Mouse (Mus musculus) MEL (cell line): ENCODE results near the gene Krt90. TPM values are rescaled to one million over a fixed set of nuclear protein-coding genes. Genes with fewer than 3 reads are reported as not detected.

ENCODE experiments used
- DNase-seq: peaks from one replicate; pipeline ENCODE4 v3.0.0; 2011; ENCODE audit warnings: low read depth, low spot score
- H3K27ac ChIP-seq: 2 replicates; pipeline ENCODE4 v1.5.1; 2012; ENCODE audit warnings: low read depth, mild to moderate bottlenecking, control low read depth, low read length, moderate library complexity; ENCODE audit not compliant: control insufficient read depth
- H3K27me3 ChIP-seq, 2 experiments: fragments of 150-350 bp in 1 of 2; sonication (generic) in 1 of 2; 2 replicates each; pipeline ENCODE4 v1.6.1; 2012; ENCODE audit warnings: low read length in 2 of 2, mild to moderate bottlenecking in 2 of 2, improper control_type of control experiment in 1 of 2, moderate library complexity in 1 of 2; ENCODE audit not compliant: insufficient read depth in 2 of 2, control insufficient read depth in 1 of 2
- H3K36me3 ChIP-seq, 2 experiments: 2 replicates each; pipeline ENCODE4 v1.6.1; 2012 to 2014; ENCODE audit warnings: low read length in 2 of 2, improper control_type of control experiment in 1 of 2, inconsistent platforms in 1 of 2, mild to moderate bottlenecking in 1 of 2; ENCODE audit not compliant: insufficient read depth in 2 of 2, control insufficient read depth in 1 of 2
- H3K4me1 ChIP-seq, 2 experiments: fragments of 150-350 bp in 1 of 2; sonication (generic) in 1 of 2; 2 replicates each; pipeline ENCODE4 v1.6.1; 2012; ENCODE audit warnings: low read length in 2 of 2, improper control_type of control experiment in 1 of 2, mild to moderate bottlenecking in 1 of 2; ENCODE audit not compliant: insufficient read depth in 2 of 2, control insufficient read depth in 1 of 2
- H3K4me3 ChIP-seq, 2 experiments: fragments of 150-350 bp in 1 of 2; sonication (generic) in 1 of 2; 2 replicates each; pipeline ENCODE4 v1.5.1; 2012; ENCODE audit warnings: low read depth in 2 of 2, low read length in 2 of 2, mild to moderate bottlenecking in 2 of 2, moderate library complexity in 2 of 2, control low read depth in 1 of 2, improper control_type of control experiment in 1 of 2; ENCODE audit not compliant: control insufficient read depth in 1 of 2, insufficient read depth in 1 of 2
- H3K79me2 ChIP-seq: 2 replicates; pipeline ENCODE4 v1.6.1; 2012; ENCODE audit warnings: mild to moderate bottlenecking, low read length, moderate library complexity; ENCODE audit not compliant: control insufficient read depth, poor library complexity, insufficient read depth
- H3K9ac ChIP-seq: 2 replicates; pipeline ENCODE4 v1.6.1; 2012; ENCODE audit warnings: low read depth, mild to moderate bottlenecking, control low read depth, low read length, moderate library complexity; ENCODE audit not compliant: control insufficient read depth, poor library complexity, severe bottlenecking
- H3K9me3 ChIP-seq: fragments of 150-350 bp; sonication (generic); replicated peaks from 2 replicates; pipeline ENCODE4 v1.6.1; 2012; ENCODE audit warnings: mild to moderate bottlenecking, low read length, improper control_type of control experiment, moderate library complexity; ENCODE audit not compliant: insufficient read depth
- CHD1 ChIP-seq: IDR thresholded peaks from 2 replicates; pipeline ENCODE4 v1.6.1; 2012; ENCODE audit warnings: low read depth, mild to moderate bottlenecking, inconsistent platforms, low read length, improper control_type of control experiment
- CHD2 ChIP-seq: IDR thresholded peaks from 2 replicates; pipeline ENCODE4 v1.6.1; 2011; ENCODE audit warnings: low read length, improper control_type of control experiment
- CTCF ChIP-seq, 3 experiments: IDR thresholded peaks in 2 of 3; conservative IDR thresholded peaks in 1 of 3; 2 replicates each; pipeline ENCODE4 v1.5.1; 2011 to 2012; ENCODE audit warnings: low read length in 3 of 3, low read depth in 2 of 3, mild to moderate bottlenecking in 2 of 3, improper control_type of control experiment in 1 of 3, inconsistent platforms in 1 of 3, mixed read lengths in 1 of 3, moderate library complexity in 1 of 3; ENCODE audit not compliant: control insufficient read depth in 1 of 3, insufficient read depth in 1 of 3, poor library complexity in 1 of 3, severe bottlenecking in 1 of 3
- E2F4 ChIP-seq: IDR thresholded peaks from 2 replicates; pipeline ENCODE4 v1.6.1; 2011; ENCODE audit warnings: low read depth, low read length, improper control_type of control experiment, borderline replicate concordance
- ELF1 ChIP-seq: IDR thresholded peaks from 2 replicates; pipeline ENCODE4 v1.6.1; 2014; ENCODE audit warnings: low read depth, mild to moderate bottlenecking, inconsistent platforms, low read length, improper control_type of control experiment, moderate library complexity
- ETS1 ChIP-seq: IDR thresholded peaks from 2 replicates; pipeline ENCODE4 v1.6.1; 2012; ENCODE audit warnings: low read depth, mild to moderate bottlenecking, inconsistent platforms, low read length, improper control_type of control experiment, moderate library complexity
- GATA1 ChIP-seq: IDR thresholded peaks from 2 replicates; pipeline ENCODE4 v1.6.1; 2011; ENCODE audit warnings: low read depth, low read length, improper control_type of control experiment
- MAX ChIP-seq: IDR thresholded peaks from 2 replicates; pipeline ENCODE4 v1.6.1; 2011; ENCODE audit warnings: low read length, improper control_type of control experiment
- MEF2A ChIP-seq: IDR thresholded peaks from 2 replicates; pipeline ENCODE4 v1.6.1; 2014; ENCODE audit warnings: low read depth, mild to moderate bottlenecking, inconsistent platforms, low read length, improper control_type of control experiment; ENCODE audit not compliant: poor library complexity, insufficient replicate concordance, severe bottlenecking; ENCODE audit errors: extremely low read depth
- MXI1 ChIP-seq: IDR thresholded peaks from 2 replicates; pipeline ENCODE4 v1.6.1; 2011; ENCODE audit warnings: mild to moderate bottlenecking, low read depth, low read length, improper control_type of control experiment
- MYB ChIP-seq: IDR thresholded peaks from 2 replicates; pipeline ENCODE4 v1.6.1; 2011; ENCODE audit warnings: mild to moderate bottlenecking, low read depth, low read length, improper control_type of control experiment
- MYC ChIP-seq: IDR thresholded peaks from 2 replicates; pipeline ENCODE4 v1.6.1; 2011; ENCODE audit warnings: low read depth, mild to moderate bottlenecking, low read length, improper control_type of control experiment, moderate library complexity
- POLR2A ChIP-seq, 2 experiments: IDR thresholded peaks; 2 replicates each; pipeline ENCODE4 v1.6.1; 2011 to 2012; ENCODE audit warnings: low read length in 2 of 2, mild to moderate bottlenecking in 2 of 2, control low read depth in 1 of 2, improper control_type of control experiment in 1 of 2, low read depth in 1 of 2, moderate library complexity in 1 of 2; ENCODE audit not compliant: control insufficient read depth in 1 of 2, insufficient read depth in 1 of 2, poor library complexity in 1 of 2
- POLR2AphosphoS2 ChIP-seq: IDR thresholded peaks from 2 replicates; pipeline ENCODE4 v1.6.1; 2011; ENCODE audit warnings: low read length, improper control_type of control experiment
- POLR2AphosphoS5 ChIP-seq: IDR thresholded peaks from 2 replicates; pipeline ENCODE4 v1.6.1; 2012; ENCODE audit warnings: low read depth, borderline replicate concordance, mild to moderate bottlenecking, inconsistent platforms, low read length, moderate library complexity, mixed read lengths
- RAD21 ChIP-seq: IDR thresholded peaks from 2 replicates; pipeline ENCODE4 v1.6.1; 2011; ENCODE audit warnings: mild to moderate bottlenecking, low read depth, low read length, improper control_type of control experiment
- RCOR1 ChIP-seq: IDR thresholded peaks from 2 replicates; pipeline ENCODE4 v1.6.1; 2012; ENCODE audit warnings: low read depth, mild to moderate bottlenecking, inconsistent platforms, low read length, improper control_type of control experiment
- SIN3A ChIP-seq: IDR thresholded peaks from 2 replicates; pipeline ENCODE4 v1.6.1; 2012; ENCODE audit warnings: low read length, improper control_type of control experiment, inconsistent platforms
- USF1 ChIP-seq: IDR thresholded peaks from 2 replicates; pipeline ENCODE4 v1.6.1; 2014; ENCODE audit warnings: low read depth, mild to moderate bottlenecking, inconsistent platforms, low read length, improper control_type of control experiment, moderate library complexity
- USF2 ChIP-seq, 2 experiments: IDR thresholded peaks; 2 replicates each; pipeline ENCODE4 v1.6.1; 2011 to 2012; ENCODE audit warnings: improper control_type of control experiment in 2 of 2, low read length in 2 of 2, borderline replicate concordance in 1 of 2, inconsistent platforms in 1 of 2, low read depth in 1 of 2, mild to moderate bottlenecking in 1 of 2; ENCODE audit not compliant: insufficient read depth in 1 of 2
- ZMIZ1 ChIP-seq: IDR thresholded peaks from 2 replicates; pipeline ENCODE4 v1.6.1; 2012; ENCODE audit warnings: low read depth, mild to moderate bottlenecking, inconsistent platforms, low read length, improper control_type of control experiment, moderate library complexity
- ZNF384 ChIP-seq: IDR thresholded peaks from 2 replicates; pipeline ENCODE4 v1.6.1; 2012; ENCODE audit warnings: low read depth, mild to moderate bottlenecking, inconsistent platforms, low read length, improper control_type of control experiment
- polyA plus RNA-seq, 2 experiments: library from polyadenylated mRNA; stranded (reverse) in 1 of 2; unstranded in 1 of 2; fragments of >175 nt in 1 of 2; fragments of >200 nt in 1 of 2; gene quantifications; 2 replicates each; pipeline versions ENCODE4 v1.2.1 to v1.2.4; 2012; ENCODE audit warnings: low replicate concordance in 2 of 2, low read depth in 1 of 2; ENCODE audit not compliant: insufficient read length in 2 of 2, insufficient read depth in 1 of 2, missing spikeins in 1 of 2
- total RNA-seq: library from RNA; depleted of rRNA; stranded (reverse); fragments of 300-350 nt; gene quantifications from 2 replicates; pipeline ENCODE4 v1.2.3, GENCODE M21; 2012

Gene Krt90
- total and polyA plus RNA-seq, 3 experiments: not detected

GRCm38 (mm10) chr15:101552188-101552587 is 10.6 kb downstream of the Krt90 start:
- TF ChIP-seq CHD2: no peak
- TF ChIP-seq MYB: no peak
- TF ChIP-seq SIN3A: no peak
- TF ChIP-seq RCOR1: no peak
- TF ChIP-seq POLR2A (IDR thresholded peaks at IDR 0.05; ENCODE audit: control insufficient read depth in 1 of 2, insufficient read depth in 1 of 2, low read depth in 1 of 2, low read length in 2 of 2, poor library complexity in 1 of 2): no peak
- no peak for TF ChIP-seq POLR2AphosphoS5
- TF ChIP-seq USF2 (IDR thresholded peaks at IDR 0.05; ENCODE audit: borderline replicate concordance in 1 of 2, insufficient read depth in 1 of 2, low read depth in 1 of 2, low read length in 2 of 2): no peak
- no peak for TF ChIP-seq ETS1
- no peak for TF ChIP-seq E2F4
- TF ChIP-seq MAX: no peak
- TF ChIP-seq ZMIZ1: no peak
- no peak for TF ChIP-seq ZNF384
- no peak for TF ChIP-seq GATA1
- no peak for TF ChIP-seq MXI1
- TF ChIP-seq POLR2AphosphoS2: no peak
- TF ChIP-seq CHD1: no peak
- no peak for TF ChIP-seq ELF1
- no peak for TF ChIP-seq RAD21
- no peak for TF ChIP-seq USF1
- Histone ChIP-seq H3K79me2 (no peaks in the 10 kb centered on the region), H3K4me1 (no peaks in the 10 kb centered on the region), H3K9ac (no peak overlapping the region), H3K36me3 (no peaks in the 10 kb centered on the region), H3K4me3 (no peak overlapping the region), H3K27me3 (no peaks in the 10 kb centered on the region), H3K27ac (no peak overlapping the region), H3K9me3 (no peaks in the 10 kb centered on the region; the same call in 1 of the 2 replicates)
- no peak for DNase-seq

DNA sequence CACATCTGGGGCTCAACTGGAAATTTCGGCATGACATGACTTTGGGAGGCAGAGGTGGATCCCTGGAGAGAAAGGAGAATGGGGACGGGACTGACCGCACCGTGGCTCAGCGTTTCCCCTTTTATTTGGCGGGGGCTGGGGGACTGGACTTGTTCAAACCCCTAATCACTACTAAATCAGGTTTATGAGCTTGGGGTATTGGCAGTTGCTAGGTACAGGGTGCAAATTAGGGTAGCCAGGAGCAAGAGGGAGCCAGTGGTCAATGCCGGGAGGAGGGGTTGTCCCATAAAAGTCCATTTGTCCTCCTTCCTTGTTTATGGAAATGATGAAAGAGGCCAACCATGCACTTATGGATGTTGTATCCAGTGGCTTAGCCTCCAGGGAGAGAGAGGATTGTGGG is 12.2 kb downstream of the Krt90 start, which contains the start of gene Krt82:
TSS of gene Krt82 (minus strand) at position 101 of the 400 bp plus-strand sequence.
- TF ChIP-seq CTCF (IDR thresholded peaks at IDR 0.05 in 2 of 3, conservative IDR thresholded peaks at IDR 0.05 in 1 of 3; ENCODE audit: control insufficient read depth in 1 of 3, insufficient read depth in 1 of 3, low read depth in 2 of 3, low read length in 3 of 3, poor library complexity in 1 of 3, severe bottlenecking in 1 of 3): no peak
- TF ChIP-seq MYC: no peak
- no peak for TF ChIP-seq MEF2A
- no peak for TF ChIP-seq E2F4
- no peak for TF ChIP-seq POLR2AphosphoS5
- TF ChIP-seq, all 39 proteins: peak for 0
- Histone ChIP-seq H3K9me3 (no peaks in the 10 kb centered on the region; the same call in 1 of the 2 replicates), H3K27ac (no peak within 1 kb of the TSS), H3K9ac (no peak within 1 kb of the TSS), H3K36me3 (no peaks in the 10 kb centered on the region), H3K4me1 (no peaks in the 10 kb centered on the region), H3K79me2 (no peaks in the 10 kb centered on the region), H3K4me3 (no peak within 1 kb of the TSS), H3K27me3 (no peaks in the 10 kb centered on the region)
- no peak for DNase-seq
